Mouse (Mus musculus) brain, embryonic 14.5 days (tissue): ENCODE measurements around the gene Gm4353.

Experiments
- CTCF ChIP-seq: fragments of 200-500 bp; IDR thresholded peaks from 2 replicates; pipeline ENCODE4 v1.5.1; 2012; ENCODE audit warnings: inconsistent platforms, mild to moderate bottlenecking, moderate library complexity, borderline replicate concordance; ENCODE audit not compliant: insufficient read depth, insufficient read length; ENCODE audit errors: extremely low read depth
- POLR2A ChIP-seq: fragments of 200-500 bp; IDR thresholded peaks from 2 replicates; pipeline ENCODE4 v1.6.1; 2012; ENCODE audit warnings: mild to moderate bottlenecking, inconsistent platforms, borderline replicate concordance; ENCODE audit not compliant: poor library complexity, insufficient read depth, insufficient read length, severe bottlenecking; ENCODE audit errors: extremely low read depth

GRCm38 (mm10) chr7:116119306-116119857 lies 34.9 kb upstream of the Gm4353 start:
- TF ChIP-seq POLR2A: no peak
- no peak for TF ChIP-seq CTCF
